Mouse (Mus musculus): ENCODE measurements around the gene 2210408I21Rik. TPM values are rescaled to one million over a fixed set of nuclear protein-coding genes. Genes with fewer than 3 reads are reported as not detected.

The 2210408I21Rik gene
- polyA plus RNA-seq, 1 experiment from 2014 or later, result 12.2 TPM

GRCm38 (mm10) chr13:77326174-77326959 is 191.0 kb downstream of the 2210408I21Rik start:
- no peak overlapping the region for H3K4me3 ChIP-seq

DNA sequence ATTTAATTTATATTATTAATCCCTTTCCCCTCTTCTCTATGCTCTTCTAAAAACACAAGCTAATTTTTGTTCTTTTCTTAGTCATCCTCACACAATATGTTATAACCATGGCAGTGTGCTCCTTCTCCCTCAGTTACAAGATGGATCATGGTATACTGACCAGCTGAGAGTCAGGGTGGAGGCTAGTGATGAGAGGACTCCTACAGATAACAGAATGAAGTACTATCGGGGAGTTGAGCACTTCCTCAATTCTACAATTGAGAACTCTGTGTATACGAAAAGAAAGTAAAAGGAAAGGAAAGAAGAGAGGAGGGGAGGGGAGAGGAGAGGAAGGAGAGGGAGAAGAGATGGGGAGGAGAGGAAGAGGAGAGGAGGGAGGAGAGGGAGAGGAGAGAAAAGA is 206.8 kb downstream of the 2210408I21Rik start:
- Histone ChIP-seq H3K9me3 (no peaks in the 10 kb centered on the region), H3K36me3 (replicated peaks) (no peaks in the 10 kb centered on the region), H3K4me1 (no peaks in the 10 kb centered on the region), H3K27ac (no peak overlapping the region), H3K4me3 (no peak overlapping the region), H3K27me3 (ENCODE audit: poor library complexity, severe bottlenecking) (no peaks in the 10 kb centered on the region)
- DNase-seq (ENCODE audit: extremely low spot score, low spot score), result no peak
- 88% methylated on average over 2 of the region's 2 CpGs for WGBS

More at GRCm38 (mm10) chr13:77326174-77326959, 191.0 kb downstream of the 2210408I21Rik start:
- Histone ChIP-seq H3K9me3 (no peaks in the 10 kb centered on the region), H3K27me3 (ENCODE audit: poor library complexity, severe bottlenecking) (no peaks in the 10 kb centered on the region), H3K36me3 (replicated peaks) (no peaks in the 10 kb centered on the region), H3K4me1 (peaks cover 15% of the 10 kb centered on the region; the same call in 1 of the 2 replicates), H3K27ac (no peak overlapping the region)
- no peak for DNase-seq (ENCODE audit: extremely low spot score, low spot score)
- WGBS, result 60% methylated on average over 5 of the region's 5 CpGs

DNA sequence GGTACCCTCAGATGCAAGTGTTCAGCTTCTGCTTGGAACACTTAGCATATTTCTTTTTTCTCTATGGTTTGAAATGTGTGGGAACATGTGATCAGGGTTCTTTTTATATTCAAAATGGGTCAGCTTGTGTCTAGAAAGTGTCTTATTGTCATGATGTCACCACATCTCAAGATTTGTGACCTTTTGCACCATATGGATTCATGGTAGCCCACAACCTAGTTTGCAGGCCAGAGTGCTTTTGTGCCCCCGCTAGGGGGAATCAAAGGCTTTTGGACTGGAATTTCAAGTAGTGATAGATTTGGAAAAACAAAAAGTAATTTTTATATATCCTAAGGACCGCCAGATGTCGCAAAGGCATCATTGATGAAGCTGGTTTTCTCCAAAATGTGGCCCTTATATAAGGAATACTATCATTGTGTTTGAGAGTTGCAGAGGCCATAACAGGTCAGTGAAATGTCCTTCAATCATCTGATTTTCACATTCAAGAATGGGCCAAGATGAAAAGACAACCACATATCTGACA is 250.2 kb downstream of the 2210408I21Rik start:
- no peaks in the 10 kb centered on the region for H3K36me3 ChIP-seq (replicated peaks)
- no peak overlapping the region for H3K27ac ChIP-seq

DNA sequence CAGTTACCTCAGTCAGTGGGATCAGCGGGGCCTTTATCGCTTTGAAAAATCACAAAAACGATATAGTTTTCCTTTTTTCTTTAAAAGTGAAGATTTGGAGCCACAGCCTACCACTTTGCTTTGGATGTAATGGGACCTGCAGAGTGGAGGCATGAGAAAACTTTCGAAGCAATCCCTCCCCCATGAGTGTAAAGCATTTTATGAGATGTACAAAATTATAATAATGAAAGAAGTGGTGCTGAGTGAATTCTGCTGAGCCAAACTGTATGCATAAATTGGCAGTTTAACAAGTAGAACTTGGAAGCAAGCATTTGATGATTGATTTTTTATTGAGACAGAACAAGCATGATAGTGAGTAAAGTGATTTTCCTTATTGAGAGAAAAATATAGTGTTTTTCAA is 250.7 kb downstream of the 2210408I21Rik start:
- Histone ChIP-seq H3K36me3 (replicated peaks) (no peaks in the 10 kb centered on the region), H3K27me3 (ENCODE audit: poor library complexity, severe bottlenecking) (no peaks in the 10 kb centered on the region), H3K4me3 (no peak overlapping the region), H3K27ac (no peak overlapping the region), H3K9me3 (0 out of 2 replicates have a peak, but pooled peaks cover 5% of the 10 kb centered on the region), H3K4me1 (peaks cover 11% of the 10 kb centered on the region; the same call in 1 of the 2 replicates)
- DNase-seq (ENCODE audit: extremely low spot score, low spot score), result no peak
- WGBS, result 85% methylated on average over 4 of the region's 4 CpGs

More for the DNA sequence above, 250.2 kb downstream of the 2210408I21Rik start:
- no peak overlapping the region for H3K4me3 ChIP-seq
- H3K9me3 ChIP-seq, result 0 out of 2 replicates have a peak, but pooled peaks cover 5% of the 10 kb centered on the region
- peaks cover 11% of the 10 kb centered on the region; the same call in 1 of the 2 replicates for H3K4me1 ChIP-seq
- no peak for DNase-seq (ENCODE audit: extremely low spot score, low spot score)
- 88% methylated on average over 3 of the region's 3 CpGs for WGBS
- H3K27me3 ChIP-seq (ENCODE audit: poor library complexity, severe bottlenecking), result no peaks in the 10 kb centered on the region

DNA sequence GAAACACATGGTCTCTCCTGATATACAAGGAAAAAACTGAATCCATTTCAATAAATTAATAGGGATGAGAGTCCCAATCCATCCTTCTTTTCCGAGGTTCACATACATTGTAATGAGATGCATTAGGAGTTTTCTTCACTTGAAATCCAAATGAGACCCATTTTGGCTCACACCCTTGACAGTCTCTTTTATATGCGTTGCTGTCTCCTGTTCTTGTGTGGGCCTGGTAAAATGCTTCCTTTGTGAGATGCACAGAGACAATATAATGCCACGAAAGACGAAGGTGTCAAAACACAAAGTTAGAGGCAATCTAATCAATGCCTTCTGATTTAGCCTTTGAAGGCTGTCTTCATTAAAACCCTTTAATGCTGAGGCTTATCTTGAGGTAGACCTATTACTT is 252.8 kb downstream of the 2210408I21Rik start:
- no peak for DNase-seq (ENCODE audit: extremely low spot score, low spot score)
- Histone ChIP-seq H3K36me3 (replicated peaks) (no peaks in the 10 kb centered on the region), H3K9me3 (0 out of 2 replicates have a peak, but pooled peaks cover 3% of the 10 kb centered on the region), H3K27me3 (ENCODE audit: poor library complexity, severe bottlenecking) (no peaks in the 10 kb centered on the region), H3K4me3 (no peak overlapping the region), H3K4me1 (peaks cover 11% of the 10 kb centered on the region; the same call in 1 of the 2 replicates), H3K27ac (no peak overlapping the region)
- WGBS, result 62% methylated on average over 4 of the region's 4 CpGs

GRCm38 (mm10) chr13:77389209-77389608 is 253.9 kb downstream of the 2210408I21Rik start:
- Histone ChIP-seq H3K4me3 (no peak overlapping the region), H3K27me3 (ENCODE audit: poor library complexity, severe bottlenecking) (no peaks in the 10 kb centered on the region), H3K4me1 (peaks cover 11% of the 10 kb centered on the region; the same call in 1 of the 2 replicates), H3K36me3 (replicated peaks) (no peaks in the 10 kb centered on the region), H3K9me3 (no peaks in the 10 kb centered on the region), H3K27ac (no peak overlapping the region)
- no peak for DNase-seq (ENCODE audit: extremely low spot score, low spot score)

DNA sequence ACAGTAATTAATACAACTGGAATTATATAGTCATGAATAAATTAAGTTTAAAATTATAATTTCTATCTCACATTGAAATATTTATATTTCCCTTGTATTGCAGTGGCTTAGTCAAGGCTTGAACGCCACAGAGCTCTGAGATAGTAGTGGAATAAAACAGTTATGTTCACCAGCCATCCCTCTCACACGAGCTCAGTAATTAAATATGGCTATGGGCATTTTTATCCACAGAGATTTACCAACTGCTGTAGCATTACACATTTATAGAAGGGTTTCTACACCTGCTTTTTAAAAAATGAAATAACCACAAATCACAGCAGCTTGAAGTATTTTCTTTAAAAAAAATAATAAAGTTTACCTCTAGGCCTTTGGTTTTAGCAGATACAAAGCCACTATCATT is 261.0 kb downstream of the 2210408I21Rik start:
- peaks cover 34% of the 10 kb centered on the region for H3K4me1 ChIP-seq
- no peaks in the 10 kb centered on the region for H3K27me3 ChIP-seq (ENCODE audit: poor library complexity, severe bottlenecking)
- 79% methylated on average over 2 of the region's 2 CpGs for WGBS
- no peak overlapping the region for H3K4me3 ChIP-seq
- no peaks in the 10 kb centered on the region for H3K9me3 ChIP-seq
- no peak for DNase-seq (ENCODE audit: extremely low spot score, low spot score)
- H3K27ac ChIP-seq, result no peak overlapping the region
- no peaks in the 10 kb centered on the region for H3K36me3 ChIP-seq (replicated peaks)

- no peak overlapping the region for H3K4me3 ChIP-seq
- no peaks in the 10 kb centered on the region for H3K36me3 ChIP-seq (replicated peaks)
- DNase-seq (ENCODE audit: extremely low spot score, low spot score), result no peak
- peak overlapping the region; percentile 68; the same call in 1 of the 2 replicates for H3K27ac ChIP-seq
- H3K27me3 ChIP-seq (ENCODE audit: poor library complexity, severe bottlenecking), result no peaks in the 10 kb centered on the region
- H3K4me1 ChIP-seq, result peaks cover 38% of the 10 kb centered on the region
- H3K9me3 ChIP-seq, result no peaks in the 10 kb centered on the region
- WGBS, result 58% methylated on average over 5 of the region's 5 CpGs
These were observed 261.6 kb downstream of the 2210408I21Rik start for GRCm38 (mm10) chr13:77396981-77397380.

GRCm38 (mm10) chr13:77397646-77398045 is 262.3 kb downstream of the 2210408I21Rik start:
- no peaks in the 10 kb centered on the region for H3K27me3 ChIP-seq (ENCODE audit: poor library complexity, severe bottlenecking)
- no peak overlapping the region for H3K4me3 ChIP-seq
- DNase-seq (ENCODE audit: extremely low spot score, low spot score), result no peak
- WGBS, result 87% methylated on average over 7 of the region's 7 CpGs
- peak overlapping the region; percentile 68 for H3K27ac ChIP-seq
- no peaks in the 10 kb centered on the region for H3K36me3 ChIP-seq (replicated peaks)
- H3K9me3 ChIP-seq, result no peaks in the 10 kb centered on the region
- peaks cover 42% of the 10 kb centered on the region for H3K4me1 ChIP-seq

DNA sequence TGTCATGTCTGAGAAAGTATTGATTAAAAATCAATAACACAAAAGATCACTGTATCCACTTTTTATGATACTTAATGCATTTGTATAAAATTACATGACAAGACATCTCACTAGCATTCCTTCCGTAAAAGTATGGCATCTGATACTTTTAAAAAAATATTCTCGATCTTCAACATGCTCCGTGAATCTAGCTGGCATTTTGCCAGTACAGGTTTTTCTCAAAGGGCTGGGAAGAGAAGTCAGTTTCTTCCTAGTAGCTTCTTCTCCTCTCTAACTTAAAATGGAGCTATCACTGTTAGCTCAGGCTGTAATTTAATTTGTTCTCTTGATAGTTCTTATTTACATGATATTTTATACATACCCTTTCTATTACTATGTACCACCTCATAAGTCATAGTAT is 263.1 kb downstream of the 2210408I21Rik start:
- no peak for DNase-seq (ENCODE audit: extremely low spot score, low spot score)
- H3K27ac ChIP-seq, result 0 out of 2 replicates have a peak overlapping the region, but pooled peaks have one; percentile 68
- H3K4me3 ChIP-seq, result no peak overlapping the region
- 95% methylated on average over 3 of the region's 3 CpGs for WGBS
- no peaks in the 10 kb centered on the region for H3K27me3 ChIP-seq (ENCODE audit: poor library complexity, severe bottlenecking)
- H3K4me1 ChIP-seq, result peaks cover 42% of the 10 kb centered on the region
- H3K9me3 ChIP-seq, result no peaks in the 10 kb centered on the region
- no peaks in the 10 kb centered on the region for H3K36me3 ChIP-seq (replicated peaks)

DNA sequence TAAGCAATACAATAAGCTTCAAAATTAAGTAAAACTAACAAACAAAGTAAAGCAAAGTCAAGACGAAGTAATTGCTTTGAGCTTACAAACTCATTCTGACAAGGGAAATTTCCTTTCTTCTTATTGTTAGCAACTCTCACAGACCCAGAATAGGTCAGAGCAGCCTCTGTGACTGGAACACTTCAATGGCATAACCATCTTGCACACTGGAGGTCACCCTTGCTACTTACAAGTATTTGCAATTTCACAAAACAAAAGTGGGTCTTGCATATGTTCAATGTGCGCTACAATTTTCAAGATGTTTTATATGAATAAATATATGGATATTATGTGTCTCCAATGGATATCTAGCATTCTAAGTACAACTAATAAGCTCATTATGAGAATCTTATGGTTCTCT is 265.4 kb downstream of the 2210408I21Rik start:
- H3K36me3 ChIP-seq (replicated peaks), result no peaks in the 10 kb centered on the region
- H3K9me3 ChIP-seq, result no peaks in the 10 kb centered on the region
- H3K4me3 ChIP-seq, result no peak overlapping the region
- no peak overlapping the region for H3K27ac ChIP-seq
- no peaks in the 10 kb centered on the region for H3K27me3 ChIP-seq (ENCODE audit: poor library complexity, severe bottlenecking)
- H3K4me1 ChIP-seq, result peaks cover 42% of the 10 kb centered on the region
- DNase-seq (ENCODE audit: extremely low spot score, low spot score), result no peak
- WGBS, result 63% methylated on average over 2 of the region's 2 CpGs

DNA sequence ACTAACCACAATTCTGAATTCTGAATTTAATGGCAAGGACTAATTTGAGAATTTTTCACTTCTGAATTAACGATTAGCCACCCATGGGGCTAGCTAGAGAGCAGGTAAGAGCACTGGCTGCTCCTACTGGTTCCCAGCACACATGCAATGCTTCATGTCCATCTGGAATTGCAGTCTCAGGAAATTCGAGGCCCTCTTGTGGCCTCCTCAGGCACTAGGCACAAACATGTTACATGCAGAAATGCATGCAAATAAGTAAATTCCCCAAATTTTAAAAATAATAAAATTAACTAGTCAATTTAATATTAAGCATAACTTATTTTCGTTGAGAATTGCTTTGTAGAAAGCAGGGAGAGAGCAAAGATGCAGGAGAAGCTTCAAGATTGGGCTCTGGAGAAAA is 273.2 kb downstream of the 2210408I21Rik start:
- Histone ChIP-seq H3K36me3 (replicated peaks) (no peaks in the 10 kb centered on the region), H3K27ac (no peak overlapping the region), H3K4me1 (peaks cover 8% of the 10 kb centered on the region; the same call in 1 of the 2 replicates), H3K4me3 (no peak overlapping the region), H3K27me3 (ENCODE audit: poor library complexity, severe bottlenecking) (no peaks in the 10 kb centered on the region), H3K9me3 (no peaks in the 10 kb centered on the region)
- DNase-seq (ENCODE audit: extremely low spot score, low spot score), result no peak
- WGBS, result 80% methylated on average over 3 of the region's 3 CpGs

DNA sequence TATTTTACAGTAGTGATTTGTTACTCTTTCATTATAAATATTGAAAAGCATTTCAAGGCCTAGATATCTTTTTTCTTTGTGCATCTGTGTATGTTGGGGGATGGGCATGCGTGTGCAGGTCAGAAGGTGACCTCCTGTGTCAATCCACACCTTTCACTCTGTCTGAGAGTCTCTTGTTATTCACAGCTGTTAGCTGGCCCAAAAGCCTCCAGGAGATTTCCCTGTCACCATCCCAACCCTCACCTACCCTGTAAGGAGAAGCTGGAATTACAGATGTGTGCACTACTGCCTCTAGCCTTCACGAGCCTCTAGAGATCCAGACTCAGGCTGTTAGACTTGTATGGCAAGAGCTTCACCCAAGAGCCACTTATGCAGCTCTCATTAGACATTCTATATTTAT is 274.5 kb downstream of the 2210408I21Rik start:
- Histone ChIP-seq H3K9me3 (no peaks in the 10 kb centered on the region), H3K4me3 (no peak overlapping the region), H3K36me3 (replicated peaks) (no peaks in the 10 kb centered on the region), H3K4me1 (peaks cover 8% of the 10 kb centered on the region; the same call in 1 of the 2 replicates), H3K27me3 (ENCODE audit: poor library complexity, severe bottlenecking) (no peaks in the 10 kb centered on the region), H3K27ac (0 out of 2 replicates have a peak overlapping the region, but pooled peaks have one; percentile 1)
- no peak for DNase-seq (ENCODE audit: extremely low spot score, low spot score)
- whole genome bisulfite sequencing, result 70% methylated on average over 2 of the region's 2 CpGs
